Mouse (Mus musculus): ENCODE data around the gene Vamp2. TPM values are rescaled to one million over a fixed set of nuclear protein-coding genes. Genes with fewer than 3 reads are reported as not detected.

Gene Vamp2
- total RNA-seq, 4 experiments from 2014 or later, result 118 to 221 (median 178) TPM

- DNase-seq, result no peak
These were observed 11.1 kb downstream of the Vamp2 start for GRCm38 (mm10) chr11:69099177-69099914.

- peak; percentile 95 for DNase-seq
These were observed 11.6 kb downstream of the Vamp2 start for GRCm38 (mm10) chr11:69099915-69100345.

GRCm38 (mm10) chr11:69100639-69101360, 12.5 kb downstream of the Vamp2 start:
- no peak for DNase-seq

- no peak for DNase-seq
These were observed 13.5 kb downstream of the Vamp2 start for GRCm38 (mm10) chr11:69101604-69102402.

- DNase-seq, result no peak
These were observed 14.1 kb downstream of the Vamp2 start for GRCm38 (mm10) chr11:69102403-69102725.

- no peak for DNase-seq
These were observed 14.8 kb downstream of the Vamp2 start for GRCm38 (mm10) chr11:69103121-69103520.

GRCm38 (mm10) chr11:69103531-69104435, 15.5 kb downstream of the Vamp2 start:
- DNase-seq, result no peak

- no peak for DNase-seq
These were observed 16.2 kb downstream of the Vamp2 start for GRCm38 (mm10) chr11:69104487-69104886.

GRCm38 (mm10) chr11:69105227-69105626, 16.9 kb downstream of the Vamp2 start:
- DNase-seq, result no peak

- no peak for DNase-seq
These were observed 17.5 kb downstream of the Vamp2 start for GRCm38 (mm10) chr11:69105796-69106195.

- no peak for DNase-seq
These were observed 18.0 kb downstream of the Vamp2 start for GRCm38 (mm10) chr11:69106299-69106698.

- no peak for DNase-seq
These were observed 18.6 kb downstream of the Vamp2 start for GRCm38 (mm10) chr11:69106842-69107241.

GRCm38 (mm10) chr11:69107676-69108075, 19.4 kb downstream of the Vamp2 start:
- no peak for DNase-seq

GRCm38 (mm10) chr11:69108223-69108622, 19.9 kb downstream of the Vamp2 start:
- no peak for DNase-seq

- no peak for DNase-seq
These were observed 21.0 kb downstream of the Vamp2 start for GRCm38 (mm10) chr11:69109032-69109900.

GRCm38 (mm10) chr11:69110319-69111046, 22.2 kb downstream of the Vamp2 start:
- peak; percentile 87 for DNase-seq

- DNase-seq, result no peak
These were observed 22.9 kb downstream of the Vamp2 start for GRCm38 (mm10) chr11:69111051-69111810.

GRCm38 (mm10) chr11:69111865-69112264, 23.6 kb downstream of the Vamp2 start:
- DNase-seq, result no peak

- no peak for DNase-seq
These were observed 25.7 kb downstream of the Vamp2 start for GRCm38 (mm10) chr11:69114018-69114417.

GRCm38 (mm10) chr11:69114621-69115020, 26.3 kb downstream of the Vamp2 start:
- no peak for DNase-seq

Data from adrenal gland, adult 8-10 months (tissue).